Mouse (Mus musculus) myocyte (in vitro differentiated cells): ENCODE data around the gene Tdrd7.

Source experiments
- MYOD1 ChIP-seq, 3 experiments: IDR thresholded peaks; one replicate each; pipeline ENCODE4 v1.6.1; 2011; ENCODE audit warnings: control low read depth in 2 of 3, low read depth in 2 of 3, mild to moderate bottlenecking in 2 of 3, moderate library complexity in 1 of 3; ENCODE audit not compliant: insufficient read length in 2 of 3, control insufficient read depth in 1 of 3
- POLR2A ChIP-seq: IDR thresholded peaks from one replicate; pipeline ENCODE4 v1.6.1; 2011; ENCODE audit warnings: low read depth, mild to moderate bottlenecking, control low read depth, moderate library complexity; ENCODE audit not compliant: insufficient read length
- TCF12 ChIP-seq: IDR thresholded peaks from one replicate; pipeline ENCODE4 v1.6.1; 2011; ENCODE audit warnings: mild to moderate bottlenecking, control low read depth; ENCODE audit not compliant: poor library complexity, insufficient read depth, severe bottlenecking

DNA sequence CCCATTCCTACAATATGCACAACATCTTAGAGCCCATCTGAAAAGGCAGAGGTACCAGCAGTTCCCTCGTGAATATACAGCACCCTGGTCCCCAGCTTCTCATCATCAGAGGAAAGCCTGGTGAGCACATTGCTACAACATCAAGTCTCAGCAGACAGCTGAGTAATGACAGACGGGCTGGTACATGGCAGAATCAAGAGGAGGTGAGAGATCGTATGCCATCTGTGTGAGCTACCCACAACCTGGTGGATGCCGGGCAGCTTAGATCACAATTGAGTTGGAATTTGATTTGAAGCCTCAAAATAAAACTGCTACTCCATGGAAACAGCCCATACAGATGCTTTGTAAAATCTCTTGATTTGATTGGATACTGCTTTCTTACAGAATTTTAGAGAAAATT, 33.4 kb downstream of the Tdrd7 start:
- no peak for TF ChIP-seq MYOD1 (IDR thresholded peaks at IDR 0.05; ENCODE audit: control insufficient read depth in 1 of 3, insufficient read length in 2 of 3, low read depth in 2 of 3)
- TF ChIP-seq POLR2A, result no peak
- TF ChIP-seq TCF12, result no peak
